Mouse (Mus musculus): ENCODE data around the gene Stk25.
A peak's percentile ranks its signal among the peaks of the same experiment; 100 is the strongest.

The Stk25 gene

DNA sequence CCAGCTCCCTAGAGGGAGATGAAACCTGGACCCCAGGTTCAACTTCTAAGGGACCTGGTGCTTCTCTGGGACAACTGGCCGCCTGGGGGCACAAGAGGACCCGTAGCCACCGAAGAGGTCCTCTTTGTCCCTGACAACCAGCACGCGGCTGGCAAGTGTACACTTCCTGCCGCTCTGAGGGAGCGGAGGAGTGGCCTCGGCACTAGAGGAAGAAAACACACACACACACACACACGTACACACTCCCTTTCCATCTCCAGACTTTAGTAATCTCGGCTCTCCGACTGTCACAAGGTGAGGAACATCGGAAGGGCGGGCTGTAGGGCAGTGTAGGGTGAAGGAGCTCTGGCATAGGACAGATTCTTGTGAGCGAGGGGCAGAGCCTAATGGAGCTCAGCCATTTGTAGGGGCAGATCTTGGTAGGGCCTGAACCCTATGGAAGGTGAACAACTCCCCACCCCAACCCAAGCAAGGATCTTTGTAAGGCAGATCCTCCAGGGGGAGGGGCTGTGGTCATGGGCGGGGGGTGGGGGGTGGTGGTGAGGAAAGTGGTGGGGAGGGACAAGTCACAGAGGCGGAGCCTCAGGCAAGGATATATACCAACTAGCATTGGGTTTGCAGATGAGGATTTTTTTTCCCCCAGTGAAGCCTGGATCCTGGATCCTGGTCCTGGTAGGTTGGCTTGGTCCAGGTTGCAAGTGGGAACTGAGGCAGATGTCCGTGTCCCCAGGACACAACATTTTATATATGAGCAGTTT is 10.5 kb upstream of the Stk25 start:
- peak; percentile 78 for DNase-seq

DNA sequence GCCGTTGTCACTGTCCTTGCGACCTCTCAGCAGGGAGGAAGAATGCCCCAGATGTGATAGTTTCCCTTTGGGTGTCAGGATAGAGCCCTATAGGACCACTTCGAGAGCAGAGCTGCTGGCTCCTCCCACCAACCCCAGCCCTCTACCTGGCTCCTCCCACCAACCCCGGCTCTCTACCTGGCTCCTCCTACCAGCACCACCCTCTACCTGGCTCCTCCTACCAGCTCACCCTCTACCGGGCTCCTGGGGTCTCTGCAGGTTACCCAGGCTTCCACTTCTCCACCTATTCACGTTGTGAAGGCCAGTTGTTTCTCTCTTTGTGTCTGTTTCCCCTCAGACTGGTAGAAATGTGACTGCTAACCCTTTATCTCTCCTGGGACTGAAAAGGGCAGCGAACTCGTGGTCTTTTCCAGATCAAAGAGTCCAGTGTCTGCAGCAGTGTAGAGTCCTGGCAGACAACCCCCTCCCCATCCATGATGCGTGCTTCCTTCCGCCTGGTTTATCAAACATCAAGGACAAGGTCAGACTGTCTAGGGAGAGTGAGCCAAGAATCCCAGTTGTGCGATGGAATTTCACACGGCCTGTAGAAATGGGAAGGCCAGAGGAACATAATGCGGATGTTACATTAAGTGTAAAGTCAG is 9.4 kb upstream of the Stk25 start:
- peak; percentile 67 for DNase-seq

DNA sequence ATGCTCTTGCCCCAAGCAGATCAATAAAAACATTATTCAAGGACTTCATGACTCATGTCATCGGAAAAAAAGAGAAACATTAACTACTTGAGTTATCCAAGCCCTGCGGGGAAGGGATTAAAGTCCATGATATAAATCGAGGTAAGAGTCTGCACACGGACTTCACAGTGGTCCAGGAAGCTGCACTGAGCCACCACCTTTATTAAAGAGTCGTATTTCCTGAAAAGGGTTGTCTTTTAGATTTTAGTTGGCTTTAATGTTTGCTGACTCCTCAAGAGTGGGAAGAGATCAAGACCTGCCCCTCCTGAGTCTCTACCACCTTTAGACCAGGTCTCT is 1.5 kb downstream of the Stk25 start:
- DNase-seq: no peak

DNA sequence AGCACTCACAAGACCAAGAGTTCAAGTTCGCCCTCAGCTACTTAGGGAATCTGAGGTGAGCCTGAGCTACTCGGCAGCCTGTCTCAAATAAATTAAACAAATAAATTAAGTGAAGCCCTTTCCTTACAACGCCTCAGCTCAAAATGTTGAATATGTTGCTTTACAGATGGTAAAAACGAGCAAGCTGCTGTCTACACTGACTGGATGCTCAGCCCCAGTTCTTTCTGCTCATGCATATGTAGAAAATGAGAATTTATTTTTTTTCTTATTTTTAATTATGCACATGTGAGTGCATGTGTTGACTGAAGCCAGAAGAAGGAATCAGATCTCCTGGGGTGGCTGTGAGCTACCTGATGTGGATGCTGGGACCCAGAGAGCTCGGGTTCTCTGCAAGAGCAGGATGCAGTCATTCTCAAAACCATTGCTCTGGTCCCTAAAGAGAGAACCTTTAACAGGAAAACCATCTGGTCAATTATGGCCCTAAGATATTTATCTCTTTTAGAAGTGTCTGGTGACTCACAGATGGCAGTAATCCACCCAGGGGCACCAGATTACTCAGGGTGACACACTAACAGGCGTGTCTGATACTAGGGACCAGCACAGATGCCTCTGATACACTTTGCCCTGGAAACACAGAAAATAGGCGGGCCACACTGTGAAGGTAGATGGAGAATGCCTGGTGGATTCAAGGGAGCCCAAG is 2.0 kb downstream of the Stk25 start:
- no peak for DNase-seq

DNA sequence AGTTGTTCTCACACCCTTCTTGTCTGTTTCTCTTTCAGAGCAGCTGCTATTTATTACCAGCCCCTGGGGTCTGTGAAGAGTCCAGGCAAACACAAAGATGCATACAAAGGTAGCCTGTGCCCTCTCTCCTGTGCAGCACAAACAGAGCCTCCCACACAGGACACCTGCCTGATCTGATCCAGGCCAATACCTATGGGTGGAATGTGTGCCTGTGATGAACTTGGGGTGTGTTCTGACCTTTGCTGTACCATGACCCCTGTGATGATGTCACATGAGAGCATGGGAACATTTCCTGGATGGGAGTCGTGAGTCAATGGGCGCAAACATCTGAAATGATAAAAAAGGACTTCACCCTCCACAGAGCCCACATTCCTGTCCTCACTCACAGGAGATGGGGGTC is 3.7 kb downstream of the Stk25 start:
- no peak for DNase-seq

DNA sequence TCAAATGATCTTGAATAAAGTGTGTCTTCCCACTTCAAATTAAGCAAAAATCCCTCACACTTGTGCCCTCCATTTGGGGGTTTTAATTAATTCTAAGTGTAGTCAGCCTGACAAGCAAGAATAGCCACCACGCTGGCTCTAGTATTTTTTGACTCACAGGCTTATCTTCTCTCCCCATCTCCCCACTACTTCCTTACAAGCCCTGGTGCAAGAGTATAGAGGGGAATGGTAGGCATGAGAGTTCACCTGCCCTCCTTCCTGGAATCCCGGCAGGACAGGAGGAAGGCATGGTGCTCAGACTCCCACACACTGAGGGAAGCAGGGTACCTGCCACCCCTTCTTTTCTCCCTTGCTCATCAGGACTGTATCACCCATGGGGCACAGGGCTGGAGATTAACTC is 4.2 kb downstream of the Stk25 start:
- no peak for DNase-seq

DNA sequence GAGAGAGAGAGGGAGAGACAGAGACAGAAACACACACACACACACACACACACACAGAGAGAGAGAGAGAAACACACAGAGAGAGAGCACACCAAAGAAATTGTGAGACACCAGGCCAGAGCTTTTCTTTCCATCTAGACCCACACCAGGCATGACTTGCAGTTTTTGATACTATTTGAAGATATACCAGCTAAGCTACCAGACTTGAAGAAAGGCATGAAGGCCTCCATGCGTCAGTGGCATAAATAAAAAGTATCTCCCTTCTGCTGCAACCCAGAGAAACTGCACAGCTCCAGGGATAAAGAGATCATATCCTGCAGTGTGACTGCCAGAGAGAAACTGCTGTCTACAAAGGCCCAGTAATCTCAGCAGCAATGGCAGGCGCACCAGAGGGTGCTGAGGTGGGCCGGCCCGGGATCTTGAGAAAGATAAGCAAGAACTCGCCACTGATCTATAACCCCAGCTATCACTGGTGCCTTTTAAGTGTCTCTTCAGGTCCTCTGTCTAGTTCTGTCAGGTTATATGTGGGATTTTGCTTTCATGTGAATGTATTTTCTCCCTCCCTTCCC is 8.8 kb downstream of the Stk25 start:
- no peak for DNase-seq

DNA sequence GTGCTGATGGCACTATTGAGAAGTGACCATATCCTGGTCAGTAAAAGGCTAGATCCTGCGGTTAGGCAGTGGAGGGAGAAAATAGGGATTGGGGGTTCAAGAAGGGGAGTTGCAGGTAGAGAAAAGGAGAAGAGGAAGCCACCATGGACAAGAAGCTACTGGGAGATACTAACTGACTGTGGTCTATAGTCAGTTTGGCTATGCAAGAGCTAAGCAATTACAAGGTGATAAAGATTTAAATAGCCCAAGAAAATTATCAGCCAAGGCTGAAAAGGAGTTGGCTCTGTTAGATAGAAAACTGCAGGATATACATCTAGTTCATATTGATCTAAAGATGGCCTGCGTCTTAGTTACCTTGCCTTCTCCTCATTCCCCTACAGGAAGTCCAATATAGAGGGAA is 15.8 kb downstream of the Stk25 start:
- no peak for DNase-seq

DNA sequence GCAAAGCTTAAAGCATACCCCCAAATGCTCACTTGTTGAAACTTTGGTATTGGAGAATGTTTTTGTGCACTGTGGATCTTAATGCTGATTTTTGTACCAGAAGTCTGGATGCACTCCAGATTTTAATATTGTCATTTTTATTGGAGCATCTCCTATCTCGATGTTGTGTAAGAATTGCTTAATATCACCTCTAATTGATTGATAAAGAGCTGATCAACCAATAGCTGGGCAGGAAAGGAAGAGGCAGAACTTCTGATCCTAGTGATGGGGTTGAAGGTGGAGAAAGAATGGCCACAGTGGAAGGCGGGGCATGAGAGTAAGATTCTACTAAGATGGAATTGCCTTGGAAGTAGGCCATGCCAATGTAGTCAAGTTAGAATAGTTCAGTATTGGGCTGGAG is 16.5 kb downstream of the Stk25 start:
- no peak for DNase-seq

DNA sequence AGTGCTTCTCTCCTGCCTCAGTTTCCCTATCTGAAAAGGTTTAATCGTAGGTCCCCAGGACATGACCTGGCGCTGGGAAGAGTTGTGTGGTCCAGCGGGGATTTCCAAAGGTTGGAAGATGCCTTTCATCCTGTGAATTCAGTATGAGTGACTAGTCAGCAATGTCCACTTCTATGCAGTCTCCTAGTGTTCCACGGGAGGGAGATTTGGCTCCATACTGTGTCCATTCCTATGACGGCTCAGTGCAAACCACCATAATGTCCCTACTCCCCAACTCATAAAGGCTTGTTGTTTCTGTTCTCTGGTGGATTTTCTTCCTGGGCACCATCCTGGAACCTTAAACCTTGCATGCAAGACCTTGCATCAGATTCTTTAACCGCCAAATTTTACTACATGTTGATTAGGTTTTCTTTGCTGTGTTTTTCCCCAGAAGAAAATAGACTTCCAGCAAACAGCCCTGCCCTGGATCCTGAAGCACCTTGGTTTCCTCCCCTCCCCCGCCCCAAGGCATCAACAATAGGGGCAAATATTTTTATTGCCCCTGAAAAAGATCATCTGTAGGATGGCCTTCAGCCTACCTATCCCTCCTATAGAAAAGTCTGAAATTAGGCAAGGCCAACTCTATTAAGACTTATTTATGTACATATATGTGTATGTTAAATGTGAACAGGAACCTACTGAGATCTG is 22.1 kb downstream of the Stk25 start:
- DNase-seq: no peak

DNA sequence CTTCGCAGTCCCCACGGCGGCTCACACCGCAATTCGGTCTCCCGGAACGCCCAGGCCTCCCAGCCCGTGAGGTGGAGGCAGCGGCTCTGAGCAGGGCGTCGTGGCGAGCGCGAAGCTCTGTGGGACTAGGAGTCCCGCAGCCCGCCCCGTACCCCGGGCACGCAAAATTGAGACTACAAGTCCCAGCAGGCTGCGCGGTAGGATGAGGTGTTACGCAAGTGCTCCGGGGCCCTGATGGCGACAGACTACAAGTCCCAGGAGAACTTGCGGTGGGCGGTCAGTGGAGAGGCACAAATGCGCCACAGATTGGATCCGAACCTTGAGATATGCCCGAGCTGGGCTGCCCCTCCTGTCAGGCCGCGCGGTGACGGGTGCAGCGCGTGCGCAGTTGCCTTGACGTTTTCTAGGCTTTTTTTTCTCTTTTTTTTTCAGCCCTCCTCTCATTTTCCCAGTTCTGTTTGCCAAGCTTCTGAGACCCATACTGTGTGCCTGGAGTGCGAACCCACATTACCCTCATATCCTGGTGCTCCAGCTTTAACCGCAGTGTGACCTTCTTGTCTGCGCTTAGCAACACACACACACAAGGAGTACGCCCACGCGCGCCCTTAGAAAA is 22.8 kb downstream of the Stk25 start:
- peak; percentile 97 for DNase-seq

DNA sequence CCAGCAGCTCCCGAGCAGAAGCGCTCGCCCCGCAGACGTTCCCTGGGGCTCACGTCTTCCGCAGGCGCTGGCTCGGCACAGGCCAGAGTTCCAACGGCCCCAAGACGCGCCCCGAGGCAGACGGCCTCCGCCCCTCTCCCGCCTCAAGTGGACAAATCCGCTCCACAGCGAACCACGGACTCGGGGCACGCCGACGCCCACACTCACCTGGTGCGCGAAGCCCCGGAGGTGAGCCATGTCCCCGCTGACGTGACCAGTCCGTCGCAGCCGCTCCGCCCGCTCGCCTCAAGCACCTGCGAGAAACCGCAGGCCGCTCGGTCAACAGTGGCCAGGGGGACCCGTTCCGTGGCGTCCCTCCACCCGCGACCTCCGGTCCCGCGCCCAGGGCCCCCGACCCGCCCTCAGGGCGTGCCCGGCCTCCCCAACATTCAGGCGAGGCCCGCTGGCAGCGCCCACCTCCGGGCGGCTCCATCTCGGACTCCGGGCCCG is 23.3 kb downstream of the Stk25 start:
- DNase-seq: no peak

DNA sequence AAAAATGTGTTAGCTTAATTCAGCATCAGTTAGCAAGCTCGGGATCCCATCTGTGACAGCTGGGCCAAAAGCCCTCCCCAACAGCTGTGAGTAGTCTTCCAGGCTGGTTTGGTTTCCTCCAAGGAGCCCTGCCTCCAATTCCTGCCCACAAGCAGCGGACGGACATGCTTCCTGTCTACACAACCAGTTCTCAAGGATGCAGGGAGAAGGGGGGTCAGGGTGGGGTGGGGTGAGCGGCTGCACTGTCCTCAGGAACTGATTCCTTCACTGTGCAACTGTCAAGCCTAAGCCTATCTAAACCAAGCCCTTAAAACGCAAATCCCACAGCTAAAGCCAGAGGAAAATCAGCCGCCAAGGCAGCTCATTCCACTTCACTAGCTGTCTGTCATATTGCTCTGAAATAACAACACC is 24.0 kb downstream of the Stk25 start:
- DNase-seq: peak; percentile 15

DNA sequence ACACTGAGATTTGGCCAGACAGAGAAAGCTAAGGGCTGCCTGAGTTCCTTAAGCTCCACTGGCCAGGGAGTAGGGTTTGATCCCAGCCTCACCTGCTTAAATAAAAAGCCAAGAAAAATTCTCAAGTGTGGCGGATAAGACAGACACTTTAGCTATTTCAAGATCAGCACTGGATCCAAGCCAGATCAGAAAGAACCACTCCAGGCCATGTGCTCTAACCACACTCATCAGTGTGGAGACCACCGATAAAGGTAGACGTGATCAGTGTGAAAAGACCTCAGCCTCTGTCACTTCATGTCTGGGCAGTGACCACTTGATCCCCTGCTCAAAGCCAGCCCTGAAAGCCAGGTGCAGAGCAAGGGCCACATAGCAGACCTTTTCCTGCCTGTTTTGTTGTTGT is 25.7 kb downstream of the Stk25 start:
- no peak for DNase-seq

DNA sequence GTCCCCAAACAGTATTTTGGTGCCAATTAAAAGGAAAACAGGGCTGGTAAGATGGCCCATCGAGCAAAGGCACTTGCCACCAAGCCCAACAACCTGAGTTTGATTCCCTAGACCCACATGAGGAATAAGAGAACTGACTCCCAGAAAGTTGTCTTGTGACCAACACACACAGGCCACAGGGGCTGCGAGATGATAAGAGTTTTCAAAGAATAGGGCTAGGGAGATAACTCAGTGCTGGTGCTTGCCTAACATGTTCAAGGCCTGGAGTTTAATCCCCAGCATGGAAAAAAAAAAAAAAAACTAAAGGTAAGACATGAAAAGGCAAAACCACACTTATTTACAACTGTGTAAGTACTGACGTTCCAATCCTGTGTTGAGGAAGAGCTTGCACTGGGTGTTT is 27.7 kb downstream of the Stk25 start:
- DNase-seq: no peak

DNA sequence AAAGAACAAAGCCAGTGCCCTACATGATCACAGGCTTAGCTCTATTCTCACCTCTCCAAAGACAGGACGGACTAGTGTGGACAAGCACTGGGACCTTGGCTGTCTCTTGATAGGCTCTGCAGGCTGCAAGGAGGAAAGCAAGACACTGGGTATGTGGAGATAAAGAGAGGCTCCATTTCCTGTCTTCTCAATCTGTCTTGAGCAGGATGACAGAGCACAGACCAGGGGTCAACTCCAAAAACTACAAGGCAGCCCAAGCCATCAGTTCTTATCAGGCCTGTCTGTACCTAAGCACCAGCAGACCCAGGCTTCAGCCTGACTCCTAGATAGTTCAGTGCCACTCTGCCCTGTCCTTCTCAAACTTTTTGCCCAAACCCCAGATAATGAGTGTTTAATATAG is 34.0 kb downstream of the Stk25 start:
- DNase-seq: no peak

DNA sequence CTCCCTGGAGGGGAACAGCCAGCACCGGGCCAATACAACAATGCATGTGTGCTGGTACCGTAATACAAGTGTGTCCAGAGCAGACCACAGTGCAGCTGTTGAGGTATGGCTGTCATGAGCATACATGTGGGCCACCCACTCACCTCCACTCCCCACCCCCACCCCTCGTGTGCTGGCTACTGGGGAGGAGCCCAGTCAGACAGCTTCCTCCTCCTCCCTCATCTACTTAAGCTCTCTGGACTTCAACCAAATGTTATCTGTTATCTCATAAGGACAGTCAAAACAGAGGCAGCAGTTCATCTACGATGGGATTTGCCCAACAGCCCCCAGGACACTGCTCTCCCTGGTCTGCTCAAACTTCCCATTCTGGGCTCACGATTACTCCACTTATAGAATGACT is 39.5 kb downstream of the Stk25 start:
- DNase-seq: no peak

DNA sequence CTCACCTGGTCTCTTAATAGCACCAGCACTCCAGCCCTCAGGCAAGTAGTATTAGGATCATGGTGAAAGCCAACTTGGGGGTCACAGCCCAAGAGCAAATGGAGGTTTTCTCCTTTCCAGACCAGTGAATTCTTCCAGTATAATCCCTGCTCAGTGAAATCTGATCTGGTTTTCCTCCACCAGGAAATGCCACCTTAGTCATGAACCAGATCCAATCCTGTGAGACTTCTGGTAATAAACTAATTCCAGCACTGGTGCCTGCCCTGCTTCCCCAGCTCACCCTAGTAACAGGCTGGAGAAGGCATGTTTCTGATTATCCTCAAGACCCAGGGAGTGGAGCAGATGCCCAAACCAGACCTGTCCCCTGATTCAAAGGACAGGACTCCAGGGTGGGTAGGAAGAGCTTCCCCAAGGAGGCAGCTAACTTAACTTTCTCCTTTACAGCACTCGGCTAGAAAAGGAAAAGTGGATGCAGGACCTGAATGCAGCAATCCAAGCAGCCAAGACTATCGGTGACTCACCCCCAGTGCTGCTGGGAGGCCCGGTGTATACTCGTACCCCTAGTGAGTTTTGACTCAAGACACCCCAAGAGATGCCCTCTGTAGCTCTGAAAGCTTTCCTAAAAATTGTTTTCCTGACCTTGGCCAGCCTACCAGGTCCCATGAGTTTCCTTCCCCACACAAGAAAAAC is 40.3 kb downstream of the Stk25 start:
- DNase-seq: no peak

DNA sequence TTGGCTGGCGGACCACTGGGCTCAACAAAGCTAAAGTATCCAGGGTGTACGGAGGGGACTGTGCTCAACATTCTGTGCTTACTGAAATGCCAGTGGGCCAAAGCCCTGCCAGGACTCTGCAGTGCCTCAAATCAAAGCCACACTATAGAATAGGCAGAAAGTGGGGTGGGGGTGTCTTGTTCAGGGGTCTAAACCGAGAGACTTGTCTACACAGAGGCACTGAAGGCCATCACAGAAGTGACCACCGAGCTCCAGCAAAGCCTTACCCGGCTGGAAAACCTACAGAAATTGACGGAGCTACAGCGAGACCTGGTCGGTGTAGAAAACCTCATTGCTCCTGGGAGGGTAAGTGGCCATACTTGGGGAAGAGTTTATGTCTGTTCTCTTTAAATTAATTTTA is 48.7 kb downstream of the Stk25 start:
- DNase-seq: no peak

DNA sequence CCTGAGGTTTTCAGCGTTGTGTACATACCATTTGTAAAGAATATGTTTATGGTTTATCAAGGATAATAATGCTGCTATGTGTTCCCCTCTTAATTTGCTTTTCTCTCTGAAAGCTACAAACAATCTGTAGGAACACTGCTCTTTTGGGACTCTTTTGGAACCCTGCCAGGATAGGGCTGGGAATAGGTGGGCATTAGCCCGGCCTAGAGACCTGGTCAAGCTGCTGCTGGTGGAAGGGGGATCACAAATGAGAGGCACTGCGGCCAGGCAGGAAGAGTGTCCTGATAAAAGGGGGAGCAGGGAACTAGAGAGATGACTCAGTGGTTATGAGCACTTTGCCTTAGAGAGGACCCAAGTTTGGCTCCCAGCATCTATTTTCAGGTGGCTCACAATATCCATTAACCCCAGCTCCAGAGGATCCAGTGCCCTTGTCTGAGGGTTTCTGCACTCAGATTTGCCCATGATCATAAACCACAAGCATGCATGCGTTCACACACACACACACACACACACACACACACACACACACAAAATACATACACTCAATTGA is 49.7 kb downstream of the Stk25 start:
- no peak for DNase-seq

All from thymus, postnatal 4 days (tissue).